Mouse (Mus musculus) C2C12 (cell line): ENCODE measurements at regions not wholly inside any gene's neighbourhood (a gene's known extent, or its start where the extent isn't known, plus 50 kb on each side); places are given as distances from the start of the nearest gene placed in this dataset.

Experiments used
- H3K27me3 ChIP-seq: one replicate; pipeline ENCODE4 v1.6.1; 2011; ENCODE audit not compliant: control insufficient read depth, insufficient read depth, insufficient read length
- H3K36me3 ChIP-seq: one replicate; pipeline ENCODE4 v1.6.1; 2011; ENCODE audit not compliant: control insufficient read depth, insufficient read depth
- H3K4me3 ChIP-seq: one replicate; pipeline ENCODE4 v1.5.1; 2011; ENCODE audit warnings: mild to moderate bottlenecking, control low read depth; ENCODE audit not compliant: poor library complexity, insufficient read depth, severe bottlenecking
- H3K79me2 ChIP-seq: one replicate; pipeline ENCODE4 v1.6.1; 2011; ENCODE audit not compliant: control insufficient read depth, insufficient read depth
- H3K79me3 ChIP-seq: one replicate; pipeline ENCODE4 v1.6.1; 2011; ENCODE audit warnings: low read depth, control low read depth
- H3ac ChIP-seq: one replicate; pipeline ENCODE3; 2011; ENCODE audit warnings: low read depth; ENCODE audit not compliant: control insufficient read depth, insufficient read length
- CEBPB ChIP-seq: IDR thresholded peaks from one replicate; pipeline ENCODE4 v1.6.1; 2011; ENCODE audit warnings: low read depth, mild to moderate bottlenecking, control low read depth, moderate library complexity
- CTCF ChIP-seq: IDR thresholded peaks from one replicate; pipeline ENCODE4 v1.5.1; 2011; ENCODE audit not compliant: control insufficient read depth, insufficient read depth, insufficient read length
- FOSL1 ChIP-seq: IDR thresholded peaks from one replicate; pipeline ENCODE4 v1.8.0; 2011; ENCODE audit warnings: mild to moderate bottlenecking, low read length; ENCODE audit not compliant: poor library complexity, insufficient read depth, severe bottlenecking
- MAX ChIP-seq: IDR thresholded peaks from one replicate; pipeline ENCODE4 v1.6.1; 2011; ENCODE audit warnings: mild to moderate bottlenecking, control low read depth
- MYOD1 ChIP-seq: IDR thresholded peaks from one replicate; pipeline ENCODE4 v1.6.1; 2011; ENCODE audit warnings: low read depth; ENCODE audit not compliant: control insufficient read depth, insufficient read length
- MYOG ChIP-seq: IDR thresholded peaks from one replicate; pipeline ENCODE4 v1.6.1; 2011; ENCODE audit not compliant: control insufficient read depth, insufficient read length; ENCODE audit errors: extremely low read depth
- USF1 ChIP-seq: IDR thresholded peaks from one replicate; pipeline ENCODE4 v1.6.1; 2011; ENCODE audit warnings: low read depth, mild to moderate bottlenecking, control low read depth, moderate library complexity

- no peak overlapping the region for H3K4me3 ChIP-seq
- H3K27me3 ChIP-seq, result no peaks in the 10 kb centered on the region
- no peaks in the 10 kb centered on the region for H3K79me2 ChIP-seq
- no peak for TF ChIP-seq CEBPB
- no peak for TF ChIP-seq USF1
- no peak for TF ChIP-seq MAX
- no peak for TF ChIP-seq CTCF
- no peak for TF ChIP-seq FOSL1
- no peak for TF ChIP-seq MYOD1
- no peak for TF ChIP-seq MYOG
- H3K36me3 ChIP-seq, result no peaks in the 10 kb centered on the region
- H3ac ChIP-seq, result no peak overlapping the region
- no peaks in the 10 kb centered on the region for H3K79me3 ChIP-seq
These were observed 434.1 kb downstream of the Ets1 start for GRCm38 (mm10) chr9:33070116-33070515.

- Histone ChIP-seq H3K27me3 (peaks cover 3% of the 10 kb centered on the region), H3K4me3 (no peak overlapping the region), H3ac (no peak overlapping the region), H3K79me2 (no peaks in the 10 kb centered on the region), H3K36me3 (no peaks in the 10 kb centered on the region), H3K79me3 (no peaks in the 10 kb centered on the region)
- TF ChIP-seq USF1, result no peak
- no peak for TF ChIP-seq MYOD1
- no peak for TF ChIP-seq MAX
- TF ChIP-seq MYOG, result no peak
- no peak for TF ChIP-seq CTCF
- TF ChIP-seq CEBPB, result no peak
- TF ChIP-seq FOSL1, result no peak
These were observed 444.2 kb downstream of the Ets1 start for GRCm38 (mm10) chr9:33080271-33080670.

GRCm38 (mm10) chr9:33080774-33081173 is 444.8 kb downstream of the Ets1 start:
- Histone ChIP-seq H3K4me3 (no peak overlapping the region), H3ac (no peak overlapping the region), H3K79me2 (no peaks in the 10 kb centered on the region), H3K79me3 (no peaks in the 10 kb centered on the region), H3K36me3 (no peaks in the 10 kb centered on the region), H3K27me3 (peaks cover 3% of the 10 kb centered on the region)
- TF ChIP-seq CEBPB, result no peak
- no peak for TF ChIP-seq CTCF
- TF ChIP-seq MYOD1, result no peak
- no peak for TF ChIP-seq MYOG
- TF ChIP-seq MAX, result no peak
- TF ChIP-seq USF1, result no peak
- TF ChIP-seq FOSL1, result no peak

- Histone ChIP-seq H3K36me3 (no peaks in the 10 kb centered on the region), H3K79me3 (no peaks in the 10 kb centered on the region), H3ac (no peak overlapping the region), H3K4me3 (no peak overlapping the region), H3K27me3 (peaks cover 4% of the 10 kb centered on the region), H3K79me2 (no peaks in the 10 kb centered on the region)
- TF ChIP-seq MYOG, result no peak
- TF ChIP-seq USF1, result no peak
- no peak for TF ChIP-seq MYOD1
- no peak for TF ChIP-seq MAX
- TF ChIP-seq FOSL1, result no peak
- TF ChIP-seq CTCF, result no peak
- no peak for TF ChIP-seq CEBPB
These were observed 454.0 kb downstream of the Ets1 start for GRCm38 (mm10) chr9:33089977-33090376.

GRCm38 (mm10) chr9:33091664-33092063 is 455.6 kb downstream of the Ets1 start:
- Histone ChIP-seq H3K27me3 (peaks cover 4% of the 10 kb centered on the region), H3K4me3 (no peak overlapping the region), H3K36me3 (no peaks in the 10 kb centered on the region), H3K79me3 (no peaks in the 10 kb centered on the region), H3ac (no peak overlapping the region), H3K79me2 (no peaks in the 10 kb centered on the region)
- TF ChIP-seq MAX (no peak), MYOG (no peak), FOSL1 (no peak), CEBPB (no peak), CTCF (no peak), USF1 (no peak), MYOD1 (no peak)

- H3K79me2 ChIP-seq, result no peaks in the 10 kb centered on the region
- H3K79me3 ChIP-seq, result no peaks in the 10 kb centered on the region
- no peak overlapping the region for H3K4me3 ChIP-seq
- TF ChIP-seq FOSL1 (no peak), USF1 (no peak), MAX (no peak), MYOG (no peak), CTCF (peak; percentile 41), CEBPB (no peak), MYOD1 (no peak)
- no peaks in the 10 kb centered on the region for H3K27me3 ChIP-seq
- no peak overlapping the region for H3ac ChIP-seq
- H3K36me3 ChIP-seq, result no peaks in the 10 kb centered on the region
These were observed 459.6 kb downstream of the Ets1 start for GRCm38 (mm10) chr9:33095654-33096053.
